Mouse (Mus musculus): Measurements from ENCODE around the gene Iars.
"Not testable (repeated sequence)": the region's sequence is repeated elsewhere in the genome, so short reads cannot be mapped to it uniquely, and the experiment has no call there.

The Iars gene

GRCm38 (mm10) chr13:49738011-49738410 is 56.1 kb downstream of the Iars start:
- DNase-seq: no peak

- DNase-seq: no peak
Observed at GRCm38 (mm10) chr13:49741285-49742040, 59.6 kb downstream of the Iars start.

- DNase-seq: no peak
Observed at GRCm38 (mm10) chr13:49756591-49756990, 74.7 kb downstream of the Iars start.

GRCm38 (mm10) chr13:49757966-49758365 is 76.1 kb downstream of the Iars start:
- no peak for DNase-seq

GRCm38 (mm10) chr13:49760675-49761074 is 78.8 kb downstream of the Iars start:
- no peak for DNase-seq

- no peak for DNase-seq
Observed at GRCm38 (mm10) chr13:49762208-49762607, 80.3 kb downstream of the Iars start.

GRCm38 (mm10) chr13:49765306-49765705 is 83.4 kb downstream of the Iars start:
- no peak for DNase-seq

GRCm38 (mm10) chr13:49766269-49766668 is 84.4 kb downstream of the Iars start:
- no peak for DNase-seq

- DNase-seq: no peak
Observed at GRCm38 (mm10) chr13:49768048-49768447, 86.1 kb downstream of the Iars start.

GRCm38 (mm10) chr13:49769111-49769510 is 87.2 kb downstream of the Iars start:
- DNase-seq: no peak

- not testable (repeated sequence) for DNase-seq
Observed at GRCm38 (mm10) chr13:49771536-49771935, 89.6 kb downstream of the Iars start.
